Mouse (Mus musculus) telencephalon, adult 2 months (tissue): ENCODE measurements around the gene Rbm33.

Experiments used
- DNase-seq: peaks from one replicate; pipeline ENCODE4 v3.0.0-alpha.2; 2011; ENCODE audit warnings: low read depth, low spot score

Rbm33 gene

GRCm38 (mm10) chr5:28324457-28324856 lies 7.5 kb downstream of the Rbm33 start:
- no peak for DNase-seq

GRCm38 (mm10) chr5:28329024-28329806 lies 12.3 kb downstream of the Rbm33 start:
- no peak for DNase-seq

- no peak for DNase-seq
Observed at GRCm38 (mm10) chr5:28333731-28334130, 16.8 kb downstream of the Rbm33 start.

GRCm38 (mm10) chr5:28351857-28352513 lies 35.1 kb downstream of the Rbm33 start:
- DNase-seq, result no peak

GRCm38 (mm10) chr5:28355614-28356013 lies 38.7 kb downstream of the Rbm33 start:
- no peak for DNase-seq

GRCm38 (mm10) chr5:28360745-28361144 lies 43.8 kb downstream of the Rbm33 start:
- no peak for DNase-seq

GRCm38 (mm10) chr5:28368056-28368455 lies 51.1 kb downstream of the Rbm33 start:
- DNase-seq, result no peak

GRCm38 (mm10) chr5:28370836-28371235 lies 53.9 kb downstream of the Rbm33 start:
- DNase-seq, result no peak

GRCm38 (mm10) chr5:28372172-28372664 lies 55.3 kb downstream of the Rbm33 start:
- no peak for DNase-seq

- DNase-seq, result no peak
Observed at GRCm38 (mm10) chr5:28373498-28374427, 56.8 kb downstream of the Rbm33 start.

GRCm38 (mm10) chr5:28377299-28377698 lies 60.4 kb downstream of the Rbm33 start:
- no peak for DNase-seq

GRCm38 (mm10) chr5:28382289-28382688 lies 65.4 kb downstream of the Rbm33 start:
- DNase-seq, result no peak

GRCm38 (mm10) chr5:28386783-28387182 lies 69.9 kb downstream of the Rbm33 start:
- DNase-seq, result no peak

- peak; percentile 33 for DNase-seq
Observed at GRCm38 (mm10) chr5:28387531-28388179, 70.7 kb downstream of the Rbm33 start.

- DNase-seq, result peak; percentile 41
Observed at GRCm38 (mm10) chr5:28388184-28388583, 71.3 kb downstream of the Rbm33 start.

GRCm38 (mm10) chr5:28390189-28390588 lies 73.3 kb downstream of the Rbm33 start:
- DNase-seq, result no peak

- DNase-seq, result no peak
Observed at GRCm38 (mm10) chr5:28397344-28397743, 80.4 kb downstream of the Rbm33 start.

GRCm38 (mm10) chr5:28398736-28399135 lies 81.8 kb downstream of the Rbm33 start:
- no peak for DNase-seq

GRCm38 (mm10) chr5:28399451-28400115 lies 82.7 kb downstream of the Rbm33 start:
- no peak for DNase-seq

- DNase-seq, result no peak
Observed at GRCm38 (mm10) chr5:28402756-28403155, 85.8 kb downstream of the Rbm33 start.

- DNase-seq, result no peak
Observed at GRCm38 (mm10) chr5:28406662-28407061, 89.7 kb downstream of the Rbm33 start.
